ENCODE assay signal across 16 mouse cellular contexts in genomic region chr4:154911644-154912043, GRCm38 (mm10). TPM values are rescaled to one million over a fixed set of nuclear protein-coding genes. Genes with fewer than 3 reads are reported as not detected.
A peak's percentile ranks its signal among the peaks of the same experiment; 100 is the strongest.
DNase-seq lines count a peak whose midpoint lies in the region; ATAC-seq lines count a peak whose summit lies in the region.
"Had no signal": no experiment of that assay in that cellular context is flagged by ENCODE, and none has a peak within 500 bp of the region (broad histone marks: within the 10 kb centered on the region; RNA-seq: fewer than 3 reads in every experiment).

No protein-coding gene starts in this region.

- H3K27me3 ChIP-seq in hindbrain, embryonic 10.5 days (ENCODE audit: insufficient read depth, poor library complexity, severe bottlenecking): no peaks in the 10 kb centered on the region
- H3K27me3 ChIP-seq in hindbrain, embryonic 16.5 days (replicated peaks; ENCODE audit: control insufficient read depth, insufficient read depth, low read length): no peaks in the 10 kb centered on the region
- H3K27me3 ChIP-seq in embryonic facial prominence, embryonic 10.5 days (replicated peaks; ENCODE audit: low read depth, poor library complexity, severe bottlenecking): no peaks in the 10 kb centered on the region
- no peaks in the 10 kb centered on the region for H3K27me3 ChIP-seq in liver, embryonic 12.5 days (replicated peaks)
- H3K27me3 ChIP-seq in stomach, embryonic 14.5 days (ENCODE audit: control insufficient read depth, insufficient read depth, low read length): no peaks in the 10 kb centered on the region
- H3K27me3 ChIP-seq: forebrain, embryonic 15.5 days; midbrain, embryonic 13.5 days had no signal

- peaks cover 31% of the 10 kb centered on the region for H3K4me1 ChIP-seq in hindbrain, embryonic 10.5 days (replicated peaks)
- H3K4me1 ChIP-seq in hindbrain, embryonic 16.5 days (ENCODE audit: control insufficient read depth, insufficient read depth, low read depth, low read length): peaks cover 4% of the 10 kb centered on the region
- peaks cover 21% of the 10 kb centered on the region for H3K4me1 ChIP-seq in embryonic facial prominence, embryonic 10.5 days
- H3K4me1 ChIP-seq in liver, embryonic 12.5 days: peaks cover 91% of the 10 kb centered on the region
- peaks cover 18% of the 10 kb centered on the region for H3K4me1 ChIP-seq in stomach, embryonic 14.5 days (ENCODE audit: control insufficient read depth, insufficient read depth, low read length)

- WGBS in hindbrain, embryonic 10.5 days: 75% methylated on average over 2 of the region's 2 CpGs
- 81% methylated on average over 2 of the region's 2 CpGs for WGBS in hindbrain, embryonic 16.5 days
- 74% methylated on average over 2 of the region's 2 CpGs for WGBS in embryonic facial prominence, embryonic 10.5 days
- WGBS in liver, embryonic 12.5 days (ENCODE audit: insufficient replicate concordance): 15% methylated on average over 2 of the region's 2 CpGs
- WGBS in stomach, embryonic 14.5 days: 69% methylated on average over 2 of the region's 2 CpGs

- no peak overlapping the region for H3K9ac ChIP-seq in hindbrain, embryonic 16.5 days (ENCODE audit: low read depth, low read length)
- peak overlapping the region; percentile 75 for H3K9ac ChIP-seq in liver, embryonic 12.5 days
- no peak overlapping the region for H3K9ac ChIP-seq in stomach, embryonic 14.5 days (replicated peaks; ENCODE audit: low read depth, low read length)
- H3K9ac ChIP-seq: forebrain, embryonic 15.5 days; midbrain, embryonic 13.5 days had no signal

- no peaks in the 10 kb centered on the region for H3K9me3 ChIP-seq in hindbrain, embryonic 10.5 days
- H3K9me3 ChIP-seq in hindbrain, embryonic 16.5 days (ENCODE audit: control insufficient read depth, low read length): no peaks in the 10 kb centered on the region
- no peaks in the 10 kb centered on the region for H3K9me3 ChIP-seq in embryonic facial prominence, embryonic 10.5 days
- H3K9me3 ChIP-seq in liver, embryonic 12.5 days (replicated peaks): no peaks in the 10 kb centered on the region
- H3K9me3 ChIP-seq in stomach, embryonic 14.5 days (ENCODE audit: control insufficient read depth, low read depth, low read length): no peaks in the 10 kb centered on the region
- H3K9me3 ChIP-seq: forebrain, embryonic 15.5 days; midbrain, embryonic 13.5 days had no signal

- no peak for ATAC-seq in hindbrain, embryonic 16.5 days
- ATAC-seq in liver, embryonic 12.5 days: peak; percentile 92
- peak; percentile 78 for ATAC-seq in stomach, embryonic 14.5 days (ENCODE audit: insufficient number of reproducible peaks, insufficient read depth, low FRiP score, low read depth)
- ATAC-seq: forebrain, embryonic 15.5 days; midbrain, embryonic 13.5 days had no signal

- no peak overlapping the region for H3K4me2 ChIP-seq in hindbrain, embryonic 16.5 days (ENCODE audit: low read length)
- H3K4me2 ChIP-seq in liver, embryonic 12.5 days: peak overlapping the region; percentile 63
- H3K4me2 ChIP-seq in stomach, embryonic 14.5 days (replicated peaks; ENCODE audit: low read depth, low read length): no peak overlapping the region
- H3K4me2 ChIP-seq: forebrain, embryonic 15.5 days; midbrain, embryonic 13.5 days had no signal

- intact Hi-C loops in left cerebral cortex, postnatal 36 days (cut with DNase I): loop anchor here (5.0 kb wide), 1 partner anchor 39 kb away; no protein-coding TSS in a partner anchor

- H3K36me3 ChIP-seq in hindbrain, embryonic 10.5 days: no peaks in the 10 kb centered on the region
- H3K36me3 ChIP-seq in hindbrain, embryonic 16.5 days (ENCODE audit: control insufficient read depth, insufficient read depth, low read length): no peaks in the 10 kb centered on the region
- no peaks in the 10 kb centered on the region for H3K36me3 ChIP-seq in embryonic facial prominence, embryonic 10.5 days (replicated peaks)
- peaks cover 33% of the 10 kb centered on the region for H3K36me3 ChIP-seq in liver, embryonic 12.5 days
- H3K36me3 ChIP-seq in stomach, embryonic 14.5 days (ENCODE audit: control insufficient read depth, insufficient read depth, low read length): no peaks in the 10 kb centered on the region
- H3K36me3 ChIP-seq: forebrain, embryonic 15.5 days; midbrain, embryonic 13.5 days had no signal

- H3K27ac ChIP-seq in hindbrain, embryonic 10.5 days: peak overlapping the region; percentile 47
- H3K27ac ChIP-seq in hindbrain, embryonic 16.5 days (ENCODE audit: low read depth, low read length): no peak overlapping the region
- H3K27ac ChIP-seq in embryonic facial prominence, embryonic 10.5 days (replicated peaks): peak overlapping the region; percentile 65; the same call in 1 of the 2 replicates
- H3K27ac ChIP-seq in liver, embryonic 12.5 days: peak overlapping the region; percentile 96
- no peak overlapping the region for H3K27ac ChIP-seq in stomach, embryonic 14.5 days (ENCODE audit: low read length)
- H3K27ac ChIP-seq: forebrain, embryonic 15.5 days; heart, adult 2 months; midbrain, embryonic 13.5 days had no signal

- DNase-seq in hindbrain, embryonic 10.5 days (ENCODE audit: low spot score): no peak
- no peak for DNase-seq in embryonic facial prominence, embryonic 10.5 days (ENCODE audit: low spot score)
- DNase-seq in left cerebral cortex, postnatal 36 days (ENCODE audit: low spot score in 2 of 2): no peak
- no peak for DNase-seq in cerebellum, adult 11-12 months
- DNase-seq in lung, postnatal 14 days: no peak
- DNase-seq: kidney, postnatal 4 days; left cerebral cortex, postnatal 4 days; right cerebral cortex, postnatal 25 days; thymus, postnatal 4 days had no signal

- no peak overlapping the region for H3K4me3 ChIP-seq in hindbrain, embryonic 10.5 days
- H3K4me3 ChIP-seq in hindbrain, embryonic 16.5 days (ENCODE audit: low read length): no peak overlapping the region
- H3K4me3 ChIP-seq in embryonic facial prominence, embryonic 10.5 days: no peak overlapping the region
- peak overlapping the region; percentile 36 for H3K4me3 ChIP-seq in liver, embryonic 12.5 days
- no peak overlapping the region for H3K4me3 ChIP-seq in stomach, embryonic 14.5 days (ENCODE audit: low read depth, low read length)
- H3K4me3 ChIP-seq: forebrain, embryonic 15.5 days; heart, adult 2 months; midbrain, embryonic 13.5 days had no signal

RNA-seq across cellular contexts. Expression of gene Fam213b, which starts 12.7 kb away (rescaled TPM):
- polyA plus RNA-seq in hindbrain, embryonic 10.5 days (2016; fragmentation: Nextera tagmentation; extraction: Ambion mirVana): 47.4 and 51.5 TPM in 2 replicates
- 67.8 and 80.1 TPM in 2 replicates for polyA plus RNA-seq in hindbrain, embryonic 16.5 days (2015; fragmentation: Nextera tagmentation; extraction: Ambion mirVana)
- polyA plus RNA-seq in embryonic facial prominence, embryonic 10.5 days (2016; fragmentation: Nextera tagmentation; extraction: Ambion mirVana): 41.2 and 42.3 TPM in 2 replicates
- 10.2 and 11.3 TPM in 2 replicates for polyA plus RNA-seq in liver, embryonic 12.5 days (2016; fragmentation: Nextera tagmentation; extraction: Ambion mirVana)
- 40.1 and 42.5 TPM in 2 replicates for polyA plus RNA-seq in stomach, embryonic 14.5 days (2014; fragmentation: Nextera tagmentation; extraction: Ambion mirVana)
- total RNA-seq in left cerebral cortex, postnatal 36 days (2021): 10 to 100 TPM; 51.1 to 68.5 TPM

RNA-seq across cellular contexts. Expression of gene Tnfrsf14, which starts 16.7 kb away (rescaled TPM):
- polyA plus RNA-seq in hindbrain, embryonic 10.5 days (2016; fragmentation: Nextera tagmentation; extraction: Ambion mirVana): 0.43 and 0.87 TPM in 2 replicates
- 0.23 and 0.27 TPM in 2 replicates for polyA plus RNA-seq in hindbrain, embryonic 16.5 days (2015; fragmentation: Nextera tagmentation; extraction: Ambion mirVana)
- polyA plus RNA-seq in embryonic facial prominence, embryonic 10.5 days (2016; fragmentation: Nextera tagmentation; extraction: Ambion mirVana): 0.45 and 1.4 TPM in 2 replicates
- 62.9 and 65.0 TPM in 2 replicates for polyA plus RNA-seq in liver, embryonic 12.5 days (2016; fragmentation: Nextera tagmentation; extraction: Ambion mirVana)
- 1.2 and 2.9 TPM in 2 replicates for polyA plus RNA-seq in stomach, embryonic 14.5 days (2014; fragmentation: Nextera tagmentation; extraction: Ambion mirVana)
- total RNA-seq in left cerebral cortex, postnatal 36 days (2021): 1 to 10 TPM; 1.5 to 2.1 TPM
- polyA plus RNA-seq: forebrain, embryonic 15.5 days; neural tube, embryonic 14.5 days had no signal

RNA-seq across cellular contexts. Expression of gene Mmel1, which starts 42.3 kb away (rescaled TPM):
- 0.31 and 0.68 TPM in 2 replicates for polyA plus RNA-seq in hindbrain, embryonic 10.5 days (2016; fragmentation: Nextera tagmentation; extraction: Ambion mirVana)
- polyA plus RNA-seq in hindbrain, embryonic 16.5 days (2015; fragmentation: Nextera tagmentation; extraction: Ambion mirVana): 0.70 and 0.93 TPM in 2 replicates
- 0.34 and 0.41 TPM in 2 replicates for polyA plus RNA-seq in embryonic facial prominence, embryonic 10.5 days (2016; fragmentation: Nextera tagmentation; extraction: Ambion mirVana)
- polyA plus RNA-seq in liver, embryonic 12.5 days (2016; fragmentation: Nextera tagmentation; extraction: Ambion mirVana): 1.7 and 2.5 TPM in 2 replicates
- polyA plus RNA-seq in stomach, embryonic 14.5 days (2014; fragmentation: Nextera tagmentation; extraction: Ambion mirVana): 0.12 TPM in 1 of 2 replicates, not detected in the other
- total RNA-seq in left cerebral cortex, postnatal 36 days (2021): under 1 TPM; 0.49 to 1.00 TPM
- total RNA-seq: heart, adult 2 months had no signal

RNA-seq across cellular contexts. Expression of gene Hes5, which starts 49.1 kb away (rescaled TPM):
- polyA plus RNA-seq in hindbrain, embryonic 10.5 days (2016; fragmentation: Nextera tagmentation; extraction: Ambion mirVana): 534 and 601 TPM in 2 replicates
- 146 and 167 TPM in 2 replicates for polyA plus RNA-seq in hindbrain, embryonic 16.5 days (2015; fragmentation: Nextera tagmentation; extraction: Ambion mirVana)
- 84.4 and 151 TPM in 2 replicates for polyA plus RNA-seq in embryonic facial prominence, embryonic 10.5 days (2016; fragmentation: Nextera tagmentation; extraction: Ambion mirVana)
- polyA plus RNA-seq in liver, embryonic 12.5 days (2016; fragmentation: Nextera tagmentation; extraction: Ambion mirVana): 0.12 TPM in 1 of 2 replicates, not detected in the other
- 0.91 and 1.1 TPM in 2 replicates for polyA plus RNA-seq in stomach, embryonic 14.5 days (2014; fragmentation: Nextera tagmentation; extraction: Ambion mirVana)
- 10 to 100 TPM; 36.5 to 38.6 TPM for total RNA-seq in left cerebral cortex, postnatal 36 days (2021)
- total RNA-seq: heart, adult 2 months had no signal

RNA-seq across cellular contexts. Expression of gene Pank4, which starts 52.3 kb away (rescaled TPM):
- 39.9 and 46.5 TPM in 2 replicates for polyA plus RNA-seq in hindbrain, embryonic 10.5 days (2016; fragmentation: Nextera tagmentation; extraction: Ambion mirVana)
- polyA plus RNA-seq in hindbrain, embryonic 16.5 days (2015; fragmentation: Nextera tagmentation; extraction: Ambion mirVana): 37.8 and 39.5 TPM in 2 replicates
- 49.2 and 50.1 TPM in 2 replicates for polyA plus RNA-seq in embryonic facial prominence, embryonic 10.5 days (2016; fragmentation: Nextera tagmentation; extraction: Ambion mirVana)
- polyA plus RNA-seq in liver, embryonic 12.5 days (2016; fragmentation: Nextera tagmentation; extraction: Ambion mirVana): 33.4 and 34.0 TPM in 2 replicates
- 48.3 and 50.4 TPM in 2 replicates for polyA plus RNA-seq in stomach, embryonic 14.5 days (2014; fragmentation: Nextera tagmentation; extraction: Ambion mirVana)
- total RNA-seq in left cerebral cortex, postnatal 36 days (2021): 10 to 100 TPM; 35.2 to 46.6 TPM

Comparison
In these comparisons a context has a peak if more than half of its experiments do, and no peak if none do; other contexts are left out.
1. H3K27ac ChIP-seq: peak in hindbrain, embryonic 10.5 days (single experiment), embryonic facial prominence, embryonic 10.5 days (single experiment) and liver, embryonic 12.5 days (single experiment); none in hindbrain, embryonic 16.5 days (single experiment) and stomach, embryonic 14.5 days (single experiment).
2. RNA of gene Tnfrsf14, which starts 16.7 kb away (polyA plus RNA-seq): 62.9 to 65.0 TPM in liver, embryonic 12.5 days; 1.2 to 2.9 TPM in stomach, embryonic 14.5 days, 0.45 to 1.4 TPM in embryonic facial prominence, embryonic 10.5 days, 0.43 to 0.87 TPM in hindbrain, embryonic 10.5 days and 0.23 to 0.27 TPM in hindbrain, embryonic 16.5 days; every median in the first group is over 10 times any median in the second.